Mouse (Mus musculus) urinary bladder, postnatal 4 days (tissue): ENCODE data around the gene Ap1m2.
A peak's percentile ranks its signal among the peaks of the same experiment; 100 is the strongest.
"Not testable (repeated sequence)": the region's sequence is repeated elsewhere in the genome, so short reads cannot be mapped to it uniquely, and the experiment has no call there.

Source experiments
- DNase-seq, 2 experiments: peaks; one replicate each; pipeline ENCODE4 v3.0.0; 2021 to 2022; ENCODE audit warnings: low spot score in 2 of 2

Gene Ap1m2

GRCm38 (mm10) chr9:21289337-21289671, 22.8 kb downstream of the Ap1m2 start:
- no peak for DNase-seq

GRCm38 (mm10) chr9:21288404-21289336, 23.5 kb downstream of the Ap1m2 start:
- no peak for DNase-seq

- DNase-seq: peak; percentile 95 to 96
Measured at GRCm38 (mm10) chr9:21287571-21288402, 24.4 kb downstream of the Ap1m2 start, which contains the start of gene Kri1. Kri1 (minus strand) TSS chr9:21287969.

- DNase-seq: no peak
Measured at GRCm38 (mm10) chr9:21286753-21287152, 25.4 kb downstream of the Ap1m2 start.

- DNase-seq: no peak
Measured at GRCm38 (mm10) chr9:21283994-21284393, 28.1 kb downstream of the Ap1m2 start.

GRCm38 (mm10) chr9:21283591-21283990, 28.5 kb downstream of the Ap1m2 start:
- no peak for DNase-seq

GRCm38 (mm10) chr9:21277776-21278175, 34.4 kb downstream of the Ap1m2 start:
- no peak for DNase-seq

- DNase-seq: no peak
Measured at GRCm38 (mm10) chr9:21276307-21276706, 35.8 kb downstream of the Ap1m2 start.

- no peak for DNase-seq
Measured at GRCm38 (mm10) chr9:21275727-21276126, 36.4 kb downstream of the Ap1m2 start.

GRCm38 (mm10) chr9:21275013-21275710, 37.0 kb downstream of the Ap1m2 start:
- no peak for DNase-seq

- DNase-seq: no peak
Measured at GRCm38 (mm10) chr9:21274336-21274735, 37.8 kb downstream of the Ap1m2 start.

- no peak for DNase-seq
Measured at GRCm38 (mm10) chr9:21273520-21274228, 38.5 kb downstream of the Ap1m2 start.

- no peak for DNase-seq
Measured at GRCm38 (mm10) chr9:21273094-21273493, 39.0 kb downstream of the Ap1m2 start.

- no peak for DNase-seq
Measured at GRCm38 (mm10) chr9:21272391-21272790, 39.7 kb downstream of the Ap1m2 start.

GRCm38 (mm10) chr9:21269590-21269989, 42.5 kb downstream of the Ap1m2 start:
- DNase-seq: not testable (repeated sequence)

GRCm38 (mm10) chr9:21268305-21268704, 43.8 kb downstream of the Ap1m2 start:
- DNase-seq: no peak

- no peak for DNase-seq
Measured at GRCm38 (mm10) chr9:21266889-21267288, 45.2 kb downstream of the Ap1m2 start.

GRCm38 (mm10) chr9:21265611-21266010, 46.5 kb downstream of the Ap1m2 start:
- DNase-seq: no peak

- peak; percentile 98 to 99 for DNase-seq
Measured at GRCm38 (mm10) chr9:21265000-21265561, 47.1 kb downstream of the Ap1m2 start, which contains the start of gene Atg4d. Atg4d (plus strand) TSS chr9:21265293.

- DNase-seq: no peak
Measured at GRCm38 (mm10) chr9:21264272-21264999, 47.7 kb downstream of the Ap1m2 start.
